Mouse (Mus musculus): ENCODE results near the gene Ddx23.

The Ddx23 gene

GRCm38 (mm10) chr15:98607557-98607956, 55.1 kb downstream of the Ddx23 start:
- DNase-seq (ENCODE audit: low spot score) = no peak

DNA sequence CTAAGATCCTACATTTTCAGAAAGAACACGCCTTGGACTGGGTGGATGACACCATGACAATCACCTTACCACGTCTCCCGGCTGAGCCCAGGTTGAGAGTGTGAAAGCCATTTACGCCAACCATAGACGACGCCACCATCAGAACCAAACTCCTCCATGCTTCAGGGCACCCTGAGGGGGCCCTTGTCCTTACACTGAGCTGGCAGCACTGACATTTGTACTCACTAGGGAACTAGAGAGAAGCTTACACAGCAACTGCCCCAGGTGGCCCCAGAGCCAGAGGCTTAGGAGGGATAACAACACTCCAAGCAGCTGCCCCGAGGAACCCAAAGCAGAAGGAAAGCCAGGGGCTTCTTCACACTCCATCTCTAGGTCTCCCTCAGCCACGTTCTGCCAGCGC, 56.0 kb downstream of the Ddx23 start:
- DNase-seq (ENCODE audit: low spot score) = no peak

- DNase-seq (ENCODE audit: low spot score) = no peak
These were observed 56.6 kb downstream of the Ddx23 start for GRCm38 (mm10) chr15:98606051-98606536.

DNA sequence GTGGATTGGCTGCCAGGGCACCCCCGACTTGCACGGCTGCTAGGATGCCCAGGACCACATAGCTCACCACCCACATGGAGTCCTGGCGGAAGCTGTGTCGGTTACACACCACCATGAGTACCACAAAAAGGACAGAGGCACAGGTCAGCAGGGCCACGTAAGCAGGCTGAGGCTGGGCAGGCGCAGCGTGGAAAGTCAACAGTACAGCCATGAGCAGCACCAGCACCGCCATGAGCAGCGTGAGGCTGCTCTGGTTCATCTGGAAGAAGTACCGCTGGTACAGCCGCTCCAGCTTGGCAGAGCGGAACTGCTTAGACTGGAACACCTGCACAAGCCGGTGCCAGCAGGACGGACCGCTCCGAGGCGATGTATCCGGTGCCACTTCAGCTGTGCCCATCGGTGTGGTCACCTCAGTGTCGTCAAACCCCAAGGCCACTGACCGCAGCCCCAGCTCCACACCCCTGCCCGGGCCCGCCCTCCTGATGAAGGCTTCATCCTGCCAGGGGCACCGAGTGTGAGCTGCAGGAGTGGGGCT, 58.6 kb downstream of the Ddx23 start:
- no peak for DNase-seq (ENCODE audit: low spot score)

DNA sequence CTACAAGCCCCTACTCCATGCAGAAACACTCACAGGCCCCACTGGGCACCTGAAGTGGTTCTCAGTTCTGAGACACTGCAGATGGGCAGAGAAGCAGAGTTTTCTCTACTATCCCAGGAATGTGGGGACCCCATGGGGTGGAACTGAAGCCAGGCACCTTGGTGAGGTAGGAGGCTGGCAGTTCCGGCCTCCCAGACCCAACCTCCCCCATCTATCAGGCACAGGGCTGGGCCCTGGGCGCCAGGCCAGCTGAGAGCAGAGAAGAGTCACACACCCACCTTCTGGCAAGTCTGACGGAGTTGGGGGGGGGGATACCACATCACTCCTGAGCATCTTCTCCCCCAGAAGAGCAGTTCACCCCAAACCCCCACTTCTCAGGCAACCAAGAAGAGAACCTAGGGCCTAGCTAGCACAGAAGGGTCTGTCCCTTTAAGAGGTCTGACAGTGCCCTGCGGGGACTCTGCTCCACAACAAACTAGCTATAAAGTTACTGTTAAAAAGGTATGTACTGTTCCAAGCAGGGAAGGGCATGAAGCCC, 59.7 kb downstream of the Ddx23 start:
- no peak for DNase-seq (ENCODE audit: low spot score)

DNA sequence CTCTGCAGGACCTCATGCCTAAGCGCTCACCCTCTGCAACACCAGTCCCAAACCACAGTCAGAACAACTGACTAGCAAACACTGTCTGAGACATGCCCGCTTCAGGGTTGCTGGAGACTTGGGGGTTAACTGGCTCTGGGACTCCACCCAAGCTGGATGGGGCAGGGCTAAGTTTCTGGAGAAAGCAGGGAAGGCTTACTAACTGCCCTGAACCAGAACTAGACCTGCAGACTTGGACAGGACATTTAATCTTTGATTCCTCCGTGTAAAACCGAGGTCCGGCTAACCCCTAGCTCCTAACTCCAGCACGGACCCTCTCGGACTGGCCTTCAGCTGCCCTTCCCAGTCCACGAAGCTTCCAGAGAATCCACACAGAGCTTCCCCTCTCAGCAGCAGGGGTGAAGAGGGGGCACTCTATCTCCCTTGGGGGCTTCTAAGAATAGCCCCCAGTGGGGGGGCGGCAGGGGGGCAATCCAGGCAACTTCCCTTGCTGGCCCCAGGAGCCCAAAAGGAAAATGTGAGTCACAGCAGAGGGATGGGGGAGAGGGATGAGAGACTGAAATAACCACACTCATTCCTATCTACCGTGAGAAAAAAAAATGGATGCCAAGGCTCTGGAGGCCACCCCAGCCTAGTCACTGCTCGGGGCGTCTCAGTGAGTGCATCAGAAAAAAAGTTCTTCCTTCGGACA, 60.4 kb downstream of the Ddx23 start:
- DNase-seq (ENCODE audit: low spot score) = no peak

- DNase-seq (ENCODE audit: low spot score) = no peak
These were observed 60.9 kb downstream of the Ddx23 start for GRCm38 (mm10) chr15:98601832-98602190.

GRCm38 (mm10) chr15:98600036-98600709, 62.5 kb downstream of the Ddx23 start:
- DNase-seq (ENCODE audit: low spot score) = no peak

- DNase-seq (ENCODE audit: low spot score) = no peak
These were observed 66.1 kb downstream of the Ddx23 start for GRCm38 (mm10) chr15:98596609-98597008.
